ENCODE assay signal across 18 mouse cellular contexts in genomic region chr4:101144361-101144760, GRCm38 (mm10).
"Had no signal": no experiment of that assay in that cellular context is flagged by ENCODE, and none has a peak within 500 bp of the region (broad histone marks: within the 10 kb centered on the region; RNA-seq: fewer than 3 reads in every experiment).

No protein-coding gene starts in this region.

- H3K27ac ChIP-seq: liver, embryonic 14.5 days; macrophage; midbrain, embryonic 13.5 days; midbrain, embryonic 15.5 days; neural tube, embryonic 12.5 days; stomach, embryonic 15.5 days; stomach, postnatal 0 days had no signal

- DNase-seq: lung, adult 18-20 months; lung, embryonic 14.5 days; lung, postnatal 10 days; lung, postnatal 36 days; right cerebral cortex, adult 18-20 months; right cerebral cortex, postnatal 25 days; right cerebral cortex, postnatal 4 days; thymus, adult 2 months; thymus, postnatal 25 days; thymus, postnatal 4 days had no signal

- H3K9me3 ChIP-seq: megakaryocyte, embryonic 14.5 days; midbrain, embryonic 13.5 days; midbrain, embryonic 15.5 days; neural tube, embryonic 12.5 days; stomach, embryonic 15.5 days had no signal

- H3K4me3 ChIP-seq: megakaryocyte, embryonic 14.5 days; midbrain, embryonic 13.5 days; midbrain, embryonic 15.5 days; neural tube, embryonic 12.5 days; stomach, embryonic 15.5 days had no signal

- H3K4me1 ChIP-seq: stomach, embryonic 15.5 days had no signal

- H3K27me3 ChIP-seq: midbrain, embryonic 13.5 days; midbrain, embryonic 15.5 days; neural tube, embryonic 12.5 days; stomach, embryonic 15.5 days had no signal

- H3K36me3 ChIP-seq: midbrain, embryonic 15.5 days; neural tube, embryonic 12.5 days had no signal
